Mouse (Mus musculus) adrenal gland, adult 2 months (tissue): Measurements from ENCODE around the gene Gm21425. TPM values are rescaled to one million over a fixed set of nuclear protein-coding genes. Genes with fewer than 3 reads are reported as not detected.
"Not testable (repeated sequence)": the region's sequence is repeated elsewhere in the genome, so short reads cannot be mapped to it uniquely, and the experiment has no call there.

Experiments
- DNase-seq: peaks from one replicate; pipeline ENCODE4 v3.0.0; 2021
- long read RNA-seq: library from polyadenylated mRNA; stranded (forward); transcript quantifications from one replicate; pipeline ENCODE4 v2.0.0, GENCODE M21; 2021
- polyA plus RNA-seq: library from polyadenylated mRNA; depleted of rRNA; stranded (reverse); fragments of >200 nt; gene quantifications from 2 replicates; pipeline ENCODE4 v1.2.3, GENCODE M21; 2012; rRNA removed
- total RNA-seq, 2 experiments: library from RNA; stranded (reverse); gene quantifications; 2 replicates each; pipeline ENCODE4 v1.2.3; 2021

The Gm21425 gene
- not detected for total RNA-seq
- polyA plus RNA-seq: not detected in 2 replicates
- long read RNA-seq: 0 reads

- not testable (repeated sequence) for DNase-seq
Measured at GRCm38 (mm10) chrY:13161668-13162067, at the start of gene Gm21425. Gene Gm21425, plus strand, starts transcription at chrY:13161968.

GRCm38 (mm10) chrY:13133392-13133791 is 28.4 kb upstream of the Gm21425 start, which contains the start of gene Gm21891:
Gene Gm21891, minus strand, starts transcription at chrY:13133492.
- not testable (repeated sequence) for DNase-seq

Other genes with a start within 250 kb of the Gm21425 start
- gene Gm20807, start 119.1 kb upstream of the Gm21425 start, total RNA-seq: not detected
- gene Gm20807, start 119.1 kb upstream of the Gm21425 start, polyA plus RNA-seq: not detected in 2 replicates
- not detected for gene Gm21891, start 28.5 kb upstream of the Gm21425 start, total RNA-seq
- gene Gm21891, start 28.5 kb upstream of the Gm21425 start, polyA plus RNA-seq: not detected in 2 replicates
- not detected for gene Gm21828, start 62.0 kb downstream of the Gm21425 start, total RNA-seq
- not detected in 2 replicates for gene Gm21828, start 62.0 kb downstream of the Gm21425 start, polyA plus RNA-seq
- not detected for gene Gm21440, start 90.4 kb downstream of the Gm21425 start, total RNA-seq
- gene Gm21440, start 90.4 kb downstream of the Gm21425 start, polyA plus RNA-seq: not detected in 2 replicates
- not detected for gene Gm21454, start 90.5 kb downstream of the Gm21425 start, total RNA-seq
- not detected in 2 replicates for gene Gm21454, start 90.5 kb downstream of the Gm21425 start, polyA plus RNA-seq
- not detected for gene Gm21725, start 187.1 kb downstream of the Gm21425 start, total RNA-seq
- gene Gm21725, start 187.1 kb downstream of the Gm21425 start, polyA plus RNA-seq: not detected in 2 replicates